Mouse (Mus musculus): ENCODE measurements around the gene Prdm5. TPM values are rescaled to one million over a fixed set of nuclear protein-coding genes. Genes with fewer than 3 reads are reported as not detected.

Prdm5 gene
- polyA plus RNA-seq, 1 experiment from 2014 or later, result 5.7 TPM

GRCm38 (mm10) chr6:65798390-65798789, 19.6 kb downstream of the Prdm5 start:
- WGBS, result 95% methylated on average over 3 of the region's 3 CpGs
- Histone ChIP-seq H3K9ac (replicated peaks; ENCODE audit: low read length) (no peak overlapping the region), H3K27ac (replicated peaks; ENCODE audit: low read depth, low read length) (no peak overlapping the region), H3K4me1 (ENCODE audit: control insufficient read depth, insufficient read depth, low read length) (no peaks in the 10 kb centered on the region), H3K4me3 (replicated peaks; ENCODE audit: low read depth, low read length) (no peak overlapping the region), H3K4me2 (ENCODE audit: low read length) (no peak overlapping the region), H3K9me3 (ENCODE audit: control insufficient read depth, low read length) (no peaks in the 10 kb centered on the region), H3K36me3 (ENCODE audit: control insufficient read depth, insufficient read depth, low read length) (no peaks in the 10 kb centered on the region), H3K27me3 (ENCODE audit: control insufficient read depth, insufficient read depth, low read length) (no peaks in the 10 kb centered on the region)
- DNase-seq (no peak), ATAC-seq (ENCODE audit: low FRiP score, low TSS enrichment) (no peak)

- no peak overlapping the region for H3K4me3 ChIP-seq (replicated peaks; ENCODE audit: low read depth, low read length)
- no peak for DNase-seq
- H3K4me1 ChIP-seq (ENCODE audit: control insufficient read depth, insufficient read depth, low read length), result no peaks in the 10 kb centered on the region
- no peak overlapping the region for H3K4me2 ChIP-seq (ENCODE audit: low read length)
- 83% methylated on average over 3 of the region's 3 CpGs for WGBS
- H3K36me3 ChIP-seq (ENCODE audit: control insufficient read depth, insufficient read depth, low read length), result no peaks in the 10 kb centered on the region
- no peak overlapping the region for H3K9ac ChIP-seq (replicated peaks; ENCODE audit: low read length)
- no peak overlapping the region for H3K27ac ChIP-seq (replicated peaks; ENCODE audit: low read depth, low read length)
- ATAC-seq (ENCODE audit: low FRiP score, low TSS enrichment), result no peak
- no peaks in the 10 kb centered on the region for H3K9me3 ChIP-seq (ENCODE audit: control insufficient read depth, low read length)
- H3K27me3 ChIP-seq (ENCODE audit: control insufficient read depth, insufficient read depth, low read length), result no peaks in the 10 kb centered on the region
Observed at GRCm38 (mm10) chr6:65811685-65812084, 32.9 kb downstream of the Prdm5 start.

- DNase-seq (no peak), ATAC-seq (ENCODE audit: low FRiP score, low TSS enrichment) (no peak)
- no peak overlapping the region for H3K9ac ChIP-seq (replicated peaks; ENCODE audit: low read length)
- H3K36me3 ChIP-seq (ENCODE audit: control insufficient read depth, insufficient read depth, low read length), result no peaks in the 10 kb centered on the region
- no peak overlapping the region for H3K27ac ChIP-seq (replicated peaks; ENCODE audit: low read depth, low read length)
- H3K4me3 ChIP-seq (replicated peaks; ENCODE audit: low read depth, low read length), result no peak overlapping the region
- no peaks in the 10 kb centered on the region for H3K4me1 ChIP-seq (ENCODE audit: control insufficient read depth, insufficient read depth, low read length)
- H3K9me3 ChIP-seq (ENCODE audit: control insufficient read depth, low read length), result no peaks in the 10 kb centered on the region
- WGBS, result 91% methylated on average over 4 of the region's 4 CpGs
- no peaks in the 10 kb centered on the region for H3K27me3 ChIP-seq (ENCODE audit: control insufficient read depth, insufficient read depth, low read length)
- H3K4me2 ChIP-seq (ENCODE audit: low read length), result no peak overlapping the region
Observed at GRCm38 (mm10) chr6:65818039-65818747, 39.4 kb downstream of the Prdm5 start.

GRCm38 (mm10) chr6:65828656-65829055, 49.9 kb downstream of the Prdm5 start:
- Histone ChIP-seq H3K27ac (replicated peaks; ENCODE audit: low read depth, low read length) (no peak overlapping the region), H3K4me3 (replicated peaks; ENCODE audit: low read depth, low read length) (no peak overlapping the region), H3K9ac (replicated peaks; ENCODE audit: low read length) (no peak overlapping the region), H3K4me2 (ENCODE audit: low read length) (no peak overlapping the region), H3K27me3 (ENCODE audit: control insufficient read depth, insufficient read depth, low read length) (no peaks in the 10 kb centered on the region), H3K36me3 (ENCODE audit: control insufficient read depth, insufficient read depth, low read length) (no peaks in the 10 kb centered on the region), H3K9me3 (ENCODE audit: control insufficient read depth, low read length) (0 out of 2 replicates have a peak, but pooled peaks cover 2% of the 10 kb centered on the region), H3K4me1 (ENCODE audit: control insufficient read depth, insufficient read depth, low read length) (no peaks in the 10 kb centered on the region)
- DNase-seq, result no peak
- no peak for ATAC-seq (ENCODE audit: low FRiP score, low TSS enrichment)
- 55% methylated on average over 1 of the region's 1 CpGs for WGBS

- Histone ChIP-seq H3K9ac (replicated peaks; ENCODE audit: low read length) (no peak overlapping the region), H3K27me3 (ENCODE audit: control insufficient read depth, insufficient read depth, low read length) (no peaks in the 10 kb centered on the region), H3K4me1 (ENCODE audit: control insufficient read depth, insufficient read depth, low read length) (no peaks in the 10 kb centered on the region), H3K9me3 (ENCODE audit: control insufficient read depth, low read length) (0 out of 2 replicates have a peak, but pooled peaks cover 3% of the 10 kb centered on the region), H3K4me3 (replicated peaks; ENCODE audit: low read depth, low read length) (no peak overlapping the region), H3K4me2 (ENCODE audit: low read length) (no peak overlapping the region), H3K27ac (replicated peaks; ENCODE audit: low read depth, low read length) (no peak overlapping the region), H3K36me3 (ENCODE audit: control insufficient read depth, insufficient read depth, low read length) (no peaks in the 10 kb centered on the region)
- 86% methylated on average over 5 of the region's 5 CpGs for WGBS
- DNase-seq, result no peak
- no peak for ATAC-seq (ENCODE audit: low FRiP score, low TSS enrichment)
Observed at GRCm38 (mm10) chr6:65831443-65831842, 52.7 kb downstream of the Prdm5 start.

- Histone ChIP-seq H3K4me2 (ENCODE audit: low read length) (no peak overlapping the region), H3K4me1 (ENCODE audit: control insufficient read depth, insufficient read depth, low read length) (no peaks in the 10 kb centered on the region), H3K4me3 (replicated peaks; ENCODE audit: low read depth, low read length) (no peak overlapping the region), H3K9me3 (ENCODE audit: control insufficient read depth, low read length) (0 out of 2 replicates have a peak, but pooled peaks cover 3% of the 10 kb centered on the region), H3K27me3 (ENCODE audit: control insufficient read depth, insufficient read depth, low read length) (no peaks in the 10 kb centered on the region), H3K27ac (replicated peaks; ENCODE audit: low read depth, low read length) (no peak overlapping the region), H3K36me3 (ENCODE audit: control insufficient read depth, insufficient read depth, low read length) (no peaks in the 10 kb centered on the region), H3K9ac (replicated peaks; ENCODE audit: low read length) (no peak overlapping the region)
- 96% methylated on average over 4 of the region's 4 CpGs for WGBS
- DNase-seq (no peak), ATAC-seq (ENCODE audit: low FRiP score, low TSS enrichment) (no peak)
Observed at GRCm38 (mm10) chr6:65834013-65834412, 55.2 kb downstream of the Prdm5 start.

- Histone ChIP-seq H3K9ac (replicated peaks; ENCODE audit: low read length) (no peak overlapping the region), H3K27ac (replicated peaks; ENCODE audit: low read depth, low read length) (no peak overlapping the region), H3K27me3 (ENCODE audit: control insufficient read depth, insufficient read depth, low read length) (no peaks in the 10 kb centered on the region), H3K4me3 (replicated peaks; ENCODE audit: low read depth, low read length) (no peak overlapping the region), H3K9me3 (ENCODE audit: control insufficient read depth, low read length) (no peaks in the 10 kb centered on the region), H3K4me2 (ENCODE audit: low read length) (no peak overlapping the region), H3K4me1 (ENCODE audit: control insufficient read depth, insufficient read depth, low read length) (no peaks in the 10 kb centered on the region), H3K36me3 (ENCODE audit: control insufficient read depth, insufficient read depth, low read length) (no peaks in the 10 kb centered on the region)
- ATAC-seq (ENCODE audit: low FRiP score, low TSS enrichment) (no peak), DNase-seq (no peak)
- WGBS, result 91% methylated on average over 4 of the region's 4 CpGs
Observed at GRCm38 (mm10) chr6:65842579-65842978, 63.8 kb downstream of the Prdm5 start.

- H3K4me2 ChIP-seq (ENCODE audit: low read length), result no peak overlapping the region
- DNase-seq, result no peak
- no peaks in the 10 kb centered on the region for H3K9me3 ChIP-seq (ENCODE audit: control insufficient read depth, low read length)
- no peaks in the 10 kb centered on the region for H3K4me1 ChIP-seq (ENCODE audit: control insufficient read depth, insufficient read depth, low read length)
- no peak overlapping the region for H3K9ac ChIP-seq (replicated peaks; ENCODE audit: low read length)
- no peaks in the 10 kb centered on the region for H3K27me3 ChIP-seq (ENCODE audit: control insufficient read depth, insufficient read depth, low read length)
- no peak for ATAC-seq (ENCODE audit: low FRiP score, low TSS enrichment)
- H3K27ac ChIP-seq (replicated peaks; ENCODE audit: low read depth, low read length), result no peak overlapping the region
- 69% methylated on average over 4 of the region's 4 CpGs for WGBS
- H3K36me3 ChIP-seq (ENCODE audit: control insufficient read depth, insufficient read depth, low read length), result no peaks in the 10 kb centered on the region
- H3K4me3 ChIP-seq (replicated peaks; ENCODE audit: low read depth, low read length), result no peak overlapping the region
Observed at GRCm38 (mm10) chr6:65849127-65849526, 70.3 kb downstream of the Prdm5 start.

- H3K9me3 ChIP-seq (ENCODE audit: control insufficient read depth, low read length), result no peaks in the 10 kb centered on the region
- WGBS, result 81% methylated on average over 3 of the region's 3 CpGs
- no peak overlapping the region for H3K27ac ChIP-seq (replicated peaks; ENCODE audit: low read depth, low read length)
- no peaks in the 10 kb centered on the region for H3K27me3 ChIP-seq (ENCODE audit: control insufficient read depth, insufficient read depth, low read length)
- H3K4me3 ChIP-seq (replicated peaks; ENCODE audit: low read depth, low read length), result no peak overlapping the region
- DNase-seq, result no peak
- ATAC-seq (ENCODE audit: low FRiP score, low TSS enrichment), result no peak
- no peak overlapping the region for H3K9ac ChIP-seq (replicated peaks; ENCODE audit: low read length)
- no peaks in the 10 kb centered on the region for H3K4me1 ChIP-seq (ENCODE audit: control insufficient read depth, insufficient read depth, low read length)
- H3K4me2 ChIP-seq (ENCODE audit: low read length), result no peak overlapping the region
- no peaks in the 10 kb centered on the region for H3K36me3 ChIP-seq (ENCODE audit: control insufficient read depth, insufficient read depth, low read length)
Observed at GRCm38 (mm10) chr6:65849687-65850086, 70.9 kb downstream of the Prdm5 start.

Data from midbrain, embryonic 14.5 days (tissue).